Comparison of ENCODE assay signal across 14 mouse cellular contexts in the genomic region with DNA sequence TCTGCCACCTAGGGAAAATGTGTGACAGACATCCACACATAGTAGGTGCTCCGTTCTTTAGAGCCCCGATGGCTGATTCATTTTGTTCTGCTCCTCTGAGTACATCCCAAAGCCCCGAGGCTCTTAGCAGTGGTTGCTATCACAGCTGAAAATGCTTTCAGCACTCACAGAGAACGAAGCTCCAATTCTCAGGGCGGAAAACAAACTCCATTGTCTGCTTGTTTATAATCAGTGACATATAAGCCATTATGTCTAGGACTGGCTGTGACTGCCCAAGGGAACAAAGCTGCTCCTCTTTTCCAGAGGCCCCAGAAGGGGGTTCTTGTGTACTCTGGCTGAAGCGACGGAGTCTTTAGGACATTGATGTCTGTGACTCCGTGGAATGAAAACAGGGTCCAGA. TPM values are rescaled to one million over a fixed set of nuclear protein-coding genes. Genes with fewer than 3 reads are reported as not detected.
DNase-seq lines count a peak whose midpoint lies in the region; ATAC-seq and TF ChIP-seq lines count a peak whose summit lies in the region.
"Had no signal": no experiment of that assay in that cellular context is flagged by ENCODE, and none has a peak within 500 bp of the region (broad histone marks: within the 10 kb centered on the region; RNA-seq: fewer than 3 reads in every experiment).

No protein-coding gene starts in this region.

- no peak for TF ChIP-seq CTCF in cerebellum, adult 2 months (IDR thresholded peaks at IDR 0.05; ENCODE audit: borderline replicate concordance, insufficient read depth, low read depth, low read length)

- ATAC-seq in neural tube, embryonic 12.5 days (ENCODE audit: low FRiP score, low read depth): peak; percentile 29; the same call in 1 of the 2 replicates
- no peak for ATAC-seq in megakaryocyte, adult 5-6 weeks (ENCODE audit: poor library complexity, severe bottlenecking)
- ATAC-seq: intestine, embryonic 16.5 days had no signal

- peak in 1 of 2 experiments; percentile 19 for DNase-seq in cerebellum, adult 2 months
- no peak for DNase-seq in cerebellum, adult 9-11 months
- DNase-seq in layer of hippocampus, adult 18-20 months (ENCODE audit: low spot score in 2 of 2): peak; percentile 5 to 59
- DNase-seq in layer of hippocampus, postnatal 14 days (ENCODE audit: low spot score in 2 of 2): no peak
- DNase-seq in neural tube, embryonic 10.5 days (ENCODE audit: extremely low spot score, low spot score): no peak
- DNase-seq in telencephalon, adult 2 months (ENCODE audit: low read depth, low spot score): peak; percentile 70
- DNase-seq: cerebellum, adult 11 months; kidney, postnatal 14 days; lung, postnatal 4 days had no signal

- no peak for TF ChIP-seq POLR2A in cerebellum, adult 2 months (IDR thresholded peaks at IDR 0.05; ENCODE audit: borderline replicate concordance, insufficient read depth, low read length)

- H3K9ac ChIP-seq in neural tube, embryonic 12.5 days: no peak overlapping the region
- H3K9ac ChIP-seq: limb, embryonic 12.5 days had no signal

- H3K4me1 ChIP-seq in cerebellum, adult 2 months (ENCODE audit: control insufficient read depth, insufficient read depth, low read length): no peaks in the 10 kb centered on the region
- 0 out of 2 replicates have a peak, but pooled peaks cover 5% of the 10 kb centered on the region for H3K4me1 ChIP-seq in neural tube, embryonic 12.5 days

- peak overlapping the region; percentile 15; the same call in 1 of the 2 replicates for H3K27ac ChIP-seq in cerebellum, adult 2 months (ENCODE audit: insufficient read depth, low read length)
- H3K27ac ChIP-seq in neural tube, embryonic 12.5 days: no peak overlapping the region
- H3K27ac ChIP-seq: limb, embryonic 12.5 days had no signal

- H3K36me3 ChIP-seq in neural tube, embryonic 12.5 days: no peaks in the 10 kb centered on the region
- H3K36me3 ChIP-seq: limb, embryonic 12.5 days had no signal

- WGBS in cerebellum, adult 2 months: 46% methylated on average over 8 of the region's 8 CpGs
- 28% methylated on average over 8 of the region's 8 CpGs for WGBS in neural tube, embryonic 12.5 days

- no peak overlapping the region for H3K4me3 ChIP-seq in cerebellum, adult 2 months (replicated peaks; ENCODE audit: insufficient read depth, low read depth, low read length)
- H3K4me3 ChIP-seq in neural tube, embryonic 12.5 days: no peak overlapping the region
- H3K4me3 ChIP-seq: limb, embryonic 12.5 days had no signal

- no peaks in the 10 kb centered on the region for H3K27me3 ChIP-seq in cerebellum, adult 2 months (ENCODE audit: control insufficient read depth, insufficient read depth, low read length)
- no peaks in the 10 kb centered on the region for H3K27me3 ChIP-seq in neural tube, embryonic 12.5 days (replicated peaks)
- H3K27me3 ChIP-seq: limb, embryonic 12.5 days had no signal

- no peak overlapping the region for H3K4me2 ChIP-seq in neural tube, embryonic 12.5 days (replicated peaks)
- H3K4me2 ChIP-seq: limb, embryonic 12.5 days had no signal

- H3K9me3 ChIP-seq in neural tube, embryonic 12.5 days: no peaks in the 10 kb centered on the region
- H3K9me3 ChIP-seq: limb, embryonic 12.5 days had no signal

RNA-seq across cellular contexts. Expression of gene Kif6, which starts 24.9 kb away (rescaled TPM):
- polyA plus RNA-seq in cerebellum, adult 2 months (2012; rRNA removed): 1.6 and 1.7 TPM in 2 replicates
- 1 to 10 TPM; 4.0 to 5.2 TPM for total RNA-seq in layer of hippocampus, adult 18-20 months (2021)
- total RNA-seq in layer of hippocampus, postnatal 14 days (2021): 1 to 10 TPM; 3.9 to 4.8 TPM
- 3.5 and 3.8 TPM in 2 replicates for polyA plus RNA-seq in neural tube, embryonic 12.5 days (2016; fragmentation: Nextera tagmentation; extraction: Ambion mirVana)
- total RNA-seq in megakaryocyte, adult 5-6 weeks (2015): not detected in 2 replicates
- not detected in 2 replicates for total RNA-seq in megakaryocyte, adult 5-6 weeks (2017)
- total RNA-seq: CH12.LX had no signal

RNA-seq across cellular contexts. Expression of gene Daam2, which starts 25.9 kb away (rescaled TPM):
- polyA plus RNA-seq in cerebellum, adult 2 months (2012; rRNA removed): 54.4 TPM in 2 replicates
- total RNA-seq in layer of hippocampus, adult 18-20 months (2021): 10 to 100 TPM; 67.1 to 69.5 TPM
- 10 to 100 TPM; 62.8 to 73.6 TPM for total RNA-seq in layer of hippocampus, postnatal 14 days (2021)
- polyA plus RNA-seq in neural tube, embryonic 12.5 days (2016; fragmentation: Nextera tagmentation; extraction: Ambion mirVana): 5.7 and 6.5 TPM in 2 replicates
- not detected in 2 replicates for total RNA-seq in megakaryocyte, adult 5-6 weeks (2015)
- under 0.01 and 0.04 TPM in 2 replicates for total RNA-seq in megakaryocyte, adult 5-6 weeks (2017)

Comparison
In these comparisons a context has a peak if more than half of its experiments do, and no peak if none do; other contexts are left out.
1. DNase-seq: peak in layer of hippocampus, adult 18-20 months (2 of 2) and telencephalon, adult 2 months (single experiment); none in cerebellum, adult 9-11 months (single experiment), layer of hippocampus, postnatal 14 days (0 of 2) and neural tube, embryonic 10.5 days (single experiment).
2. RNA of gene Kif6, which starts 24.9 kb away (total RNA-seq): 4.0 to 5.2 TPM in layer of hippocampus, adult 18-20 months and 3.9 to 4.8 TPM in layer of hippocampus, postnatal 14 days; not detected in megakaryocyte, adult 5-6 weeks; every median in the first group is over 4 times any median in the second.
3. RNA of gene Daam2, which starts 25.9 kb away (total RNA-seq): 62.8 to 73.6 TPM in layer of hippocampus, postnatal 14 days and 67.1 to 69.5 TPM in layer of hippocampus, adult 18-20 months; under 0.01 to 0.04 TPM in megakaryocyte, adult 5-6 weeks; every median in the first group is over 10 times any median in the second.